Mouse (Mus musculus) hindbrain, embryonic 14.5 days (tissue): ENCODE data around the gene Pdlim1. TPM values are rescaled to one million over a fixed set of nuclear protein-coding genes. Genes with fewer than 3 reads are reported as not detected.

Experiments used
- ATAC-seq: fragments of 200-750 bp; cut with Nextera tagmentation; 2 replicates; pipeline ENCODE4 v1.8.0; 2017; ENCODE audit warnings: moderate number of reproducible peaks, mild to moderate bottlenecking, moderate TSS enrichment, moderate library complexity; ENCODE audit not compliant: low FRiP score
- DNase-seq: peaks from one replicate; pipeline ENCODE4 v3.0.0-alpha.2; 2015; ENCODE audit warnings: low spot score
- H3K27ac ChIP-seq: fragments of 300-500 bp; sonication (generic); 2 replicates; pipeline ENCODE4 v1.5.1; 2014; ENCODE audit warnings: mild to moderate bottlenecking, moderate library complexity
- H3K27me3 ChIP-seq: fragments of 300-500 bp; sonication (generic); 2 replicates; pipeline ENCODE4 v1.6.1; 2014; ENCODE audit warnings: mild to moderate bottlenecking, low read length, mixed read lengths; ENCODE audit not compliant: control insufficient read depth, insufficient read depth
- H3K36me3 ChIP-seq: fragments of 300-500 bp; sonication (generic); replicated peaks from 2 replicates; pipeline ENCODE4 v1.6.1; 2014; ENCODE audit not compliant: control insufficient read depth, insufficient read depth
- H3K4me1 ChIP-seq: fragments of 300-500 bp; sonication (generic); replicated peaks from 2 replicates; pipeline ENCODE4 v1.6.1; 2014; ENCODE audit warnings: antibody characterized with exemption, low read length, mixed read lengths; ENCODE audit not compliant: control insufficient read depth, insufficient read depth
- H3K4me2 ChIP-seq: fragments of 300-500 bp; sonication (generic); replicated peaks from 2 replicates; pipeline ENCODE4 v1.6.1; 2014; ENCODE audit warnings: mild to moderate bottlenecking, moderate library complexity
- H3K4me3 ChIP-seq: fragments of 300-500 bp; sonication (generic); replicated peaks from 2 replicates; pipeline ENCODE4 v1.5.1; 2014; ENCODE audit warnings: mild to moderate bottlenecking, low read length
- H3K9ac ChIP-seq: fragments of 300-500 bp; sonication (generic); 2 replicates; pipeline ENCODE4 v1.6.1; 2014
- H3K9me3 ChIP-seq: fragments of 300-500 bp; sonication (generic); 2 replicates; pipeline ENCODE4 v1.6.1; 2016; ENCODE audit warnings: low read length; ENCODE audit not compliant: control insufficient read depth
- WGBS: fragments of 180-500 bp; shearing (Covaris S2); extraction: QIAGEN DNeasy Blood & Tissue Kit; methylation state at CpG from one replicate; pipeline ENCODE4 v1.1.7; 2014; 5-methylcytosine and 5-hydroxymethylcytosine counted together
- polyA plus RNA-seq: library from polyadenylated mRNA; unstranded; fragments of >200 nt; fragmentation: Nextera tagmentation; extraction: Ambion mirVana; gene quantifications from 2 replicates; pipeline ENCODE4 v1.2.1, GENCODE M21; 2014

Pdlim1 gene
- polyA plus RNA-seq, 1 experiment from 2014 or later = 9.0 TPM

DNA sequence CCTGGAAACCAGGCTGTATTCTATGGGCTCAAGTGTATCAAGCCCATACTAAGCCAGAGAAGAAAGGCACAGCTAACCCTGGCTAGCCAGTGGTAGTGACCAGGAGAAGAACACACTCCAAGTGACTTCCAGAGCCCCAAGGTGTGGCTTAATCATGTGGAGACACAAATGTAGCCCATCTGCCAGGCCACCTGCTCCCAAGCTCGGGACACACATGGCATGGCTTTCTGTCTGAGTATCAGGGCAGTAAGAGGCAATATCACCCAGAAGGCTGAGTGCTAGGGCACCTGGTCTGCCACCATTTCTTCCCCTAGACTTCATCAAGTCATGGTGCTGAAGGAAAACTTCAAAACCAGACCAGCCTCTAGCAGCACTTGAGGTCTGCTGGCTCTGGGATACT is 22.6 kb upstream of the Pdlim1 start:
- no peak for ATAC-seq
- Histone ChIP-seq H3K36me3 (peaks cover 21% of the 10 kb centered on the region; the same call in 1 of the 2 replicates), H3K4me1 (no peaks in the 10 kb centered on the region), H3K4me3 (no peak overlapping the region), H3K9ac (no peak overlapping the region), H3K27ac (no peak overlapping the region), H3K27me3 (no peaks in the 10 kb centered on the region), H3K4me2 (no peak overlapping the region), H3K9me3 (no peaks in the 10 kb centered on the region)
- 65% methylated on average over 1 of the region's 1 CpGs for WGBS
- no peak for DNase-seq

DNA sequence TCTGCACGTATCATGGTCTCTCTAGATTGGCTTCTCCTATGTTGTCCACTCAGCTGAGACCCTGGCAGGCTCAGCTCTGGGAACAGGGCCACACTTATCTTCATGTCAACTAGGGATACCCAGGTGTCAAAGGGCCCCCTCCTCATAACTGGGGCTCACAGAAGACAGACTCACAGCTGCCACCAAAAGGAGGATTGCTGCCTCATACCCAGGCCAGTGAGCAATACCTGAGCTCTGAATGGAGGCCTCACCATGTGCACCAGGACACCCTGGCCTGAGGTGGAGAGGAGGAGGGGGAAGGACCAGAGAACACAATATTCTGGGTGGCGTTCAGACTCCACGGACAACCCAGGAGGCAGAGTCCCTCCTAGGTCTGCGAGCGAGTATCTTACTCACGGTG is 22.1 kb upstream of the Pdlim1 start:
- Histone ChIP-seq H3K36me3 (peaks cover 21% of the 10 kb centered on the region; the same call in 1 of the 2 replicates), H3K4me2 (no peak overlapping the region), H3K27ac (no peak overlapping the region), H3K27me3 (no peaks in the 10 kb centered on the region), H3K9me3 (no peaks in the 10 kb centered on the region), H3K4me1 (no peaks in the 10 kb centered on the region), H3K4me3 (no peak overlapping the region), H3K9ac (no peak overlapping the region)
- ATAC-seq (no peak), DNase-seq (no peak)
- WGBS = 94% methylated on average over 6 of the region's 6 CpGs

GRCm38 (mm10) chr19:40290099-40290724 is 18.6 kb upstream of the Pdlim1 start:
- no peaks in the 10 kb centered on the region for H3K27me3 ChIP-seq
- no peak overlapping the region for H3K4me3 ChIP-seq
- peaks cover 17% of the 10 kb centered on the region; the same call in 1 of the 2 replicates for H3K36me3 ChIP-seq
- no peak overlapping the region for H3K4me2 ChIP-seq
- WGBS = 89% methylated on average over 6 of the region's 6 CpGs
- H3K9ac ChIP-seq = no peak overlapping the region
- H3K9me3 ChIP-seq = no peaks in the 10 kb centered on the region
- no peaks in the 10 kb centered on the region for H3K4me1 ChIP-seq
- no peak overlapping the region for H3K27ac ChIP-seq
- no peak for DNase-seq
- no peak for ATAC-seq

DNA sequence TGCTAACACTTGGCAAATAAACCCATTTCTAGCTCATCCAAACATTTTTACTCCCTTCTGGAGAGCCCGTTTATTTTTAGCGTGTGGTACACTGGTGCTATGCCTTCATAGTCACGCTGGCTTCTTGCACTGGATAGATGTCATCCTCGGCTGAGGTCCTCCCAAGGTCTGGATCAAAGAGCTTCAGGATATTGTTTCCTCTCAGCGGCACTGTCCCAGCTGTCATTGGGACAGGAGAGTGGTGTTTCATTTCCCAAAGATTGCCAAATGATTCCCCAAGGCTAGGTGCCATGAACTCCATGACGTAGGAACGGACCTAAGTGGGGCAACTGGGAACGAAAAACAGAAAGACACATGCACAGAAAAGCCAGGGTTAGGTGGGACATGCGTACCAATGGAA is 16.8 kb upstream of the Pdlim1 start:
- H3K27me3 ChIP-seq = no peaks in the 10 kb centered on the region
- H3K9ac ChIP-seq = no peak overlapping the region
- no peaks in the 10 kb centered on the region for H3K4me1 ChIP-seq
- no peak overlapping the region for H3K4me3 ChIP-seq
- no peak overlapping the region for H3K4me2 ChIP-seq
- ATAC-seq (no peak), DNase-seq (no peak)
- peaks cover 4% of the 10 kb centered on the region; the same call in 1 of the 2 replicates for H3K36me3 ChIP-seq
- H3K27ac ChIP-seq = no peak overlapping the region
- no peaks in the 10 kb centered on the region for H3K9me3 ChIP-seq
- WGBS = 94% methylated on average over 9 of the region's 9 CpGs

DNA sequence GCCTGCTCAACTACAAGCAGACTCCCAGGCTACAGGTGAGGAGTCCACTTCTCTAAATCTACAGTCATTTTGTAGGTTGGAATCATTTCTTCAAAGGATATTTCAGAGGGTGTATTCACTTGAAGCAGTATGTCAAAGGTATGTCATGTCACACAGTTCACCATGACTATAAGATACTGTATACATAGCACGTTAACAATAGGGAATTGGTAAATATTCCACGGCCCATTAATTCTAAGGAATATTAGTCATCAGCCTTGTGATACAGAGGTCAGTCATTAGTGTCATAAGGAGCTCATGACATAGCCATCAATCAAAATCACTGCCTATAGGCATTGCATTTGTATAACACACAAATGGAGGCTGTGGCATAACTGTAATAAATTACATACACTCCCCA is 13.1 kb upstream of the Pdlim1 start:
- Histone ChIP-seq H3K9me3 (0 out of 2 replicates have a peak, but pooled peaks cover 5% of the 10 kb centered on the region), H3K9ac (no peak overlapping the region), H3K27me3 (no peaks in the 10 kb centered on the region), H3K4me2 (no peak overlapping the region), H3K4me1 (no peaks in the 10 kb centered on the region), H3K4me3 (no peak overlapping the region), H3K36me3 (no peaks in the 10 kb centered on the region), H3K27ac (no peak overlapping the region)
- DNase-seq = no peak
- no peak for ATAC-seq
- WGBS = 88% methylated on average over 2 of the region's 2 CpGs

DNA sequence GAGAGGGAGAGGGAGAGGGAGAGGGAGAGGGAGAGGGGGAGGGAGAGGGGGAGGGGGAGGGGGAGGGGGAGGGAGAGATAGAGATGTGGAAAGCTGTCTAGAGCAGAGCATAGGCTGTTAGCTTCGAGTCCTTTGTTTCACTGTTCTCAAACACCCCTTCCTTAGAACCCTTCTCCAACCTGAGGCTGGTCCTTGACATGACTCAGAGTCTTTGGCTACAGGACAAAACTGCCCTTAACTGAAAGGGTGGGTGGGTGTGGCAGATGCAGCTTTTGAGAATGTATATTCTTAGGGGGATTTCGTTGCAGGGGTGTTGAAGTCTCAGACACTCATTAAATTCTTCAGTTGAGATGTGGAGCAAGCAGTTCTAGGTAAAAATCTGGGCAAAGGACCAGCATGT is 11.8 kb upstream of the Pdlim1 start:
- DNase-seq (no peak), ATAC-seq (no peak)
- no peak overlapping the region for H3K4me3 ChIP-seq
- 89% methylated on average over 2 of the region's 2 CpGs for WGBS
- no peak overlapping the region for H3K4me2 ChIP-seq
- H3K9me3 ChIP-seq = 0 out of 2 replicates have a peak, but pooled peaks cover 5% of the 10 kb centered on the region
- H3K4me1 ChIP-seq = no peaks in the 10 kb centered on the region
- H3K27ac ChIP-seq = no peak overlapping the region
- no peaks in the 10 kb centered on the region for H3K27me3 ChIP-seq
- no peak overlapping the region for H3K9ac ChIP-seq
- H3K36me3 ChIP-seq = no peaks in the 10 kb centered on the region

GRCm38 (mm10) chr19:40278372-40279023 is 6.9 kb upstream of the Pdlim1 start:
- Histone ChIP-seq H3K27me3 (no peaks in the 10 kb centered on the region), H3K9ac (no peak overlapping the region), H3K9me3 (0 out of 2 replicates have a peak, but pooled peaks cover 5% of the 10 kb centered on the region), H3K4me1 (no peaks in the 10 kb centered on the region), H3K36me3 (no peaks in the 10 kb centered on the region), H3K4me2 (no peak overlapping the region), H3K27ac (no peak overlapping the region), H3K4me3 (no peak overlapping the region)
- WGBS = 82% methylated on average over 8 of the region's 8 CpGs
- DNase-seq (no peak), ATAC-seq (no peak)

DNA sequence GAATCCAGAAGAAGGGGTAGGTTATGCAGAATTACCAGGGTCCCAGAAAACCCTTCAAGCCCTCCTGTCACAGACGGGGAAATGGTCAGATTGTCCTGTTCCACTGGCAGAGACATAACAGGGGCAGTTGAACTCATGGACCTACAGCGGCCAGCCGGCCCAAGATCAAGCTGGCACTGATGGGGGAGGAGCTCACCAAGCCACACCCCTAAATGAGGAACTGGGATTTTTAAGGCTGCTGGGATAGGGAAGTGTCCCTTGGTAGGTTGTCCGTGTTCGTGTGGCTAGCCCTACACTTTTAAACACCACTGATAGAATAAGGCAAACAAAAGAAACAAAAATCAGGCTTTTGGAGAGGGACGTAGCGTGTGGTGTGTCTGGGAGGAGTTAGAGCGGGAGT is 5.9 kb upstream of the Pdlim1 start:
- peaks cover 5% of the 10 kb centered on the region for H3K27me3 ChIP-seq

GRCm38 (mm10) chr19:40275401-40276188 is 4.0 kb upstream of the Pdlim1 start:
- Histone ChIP-seq H3K27me3 (peaks cover 24% of the 10 kb centered on the region), H3K27ac (no peak overlapping the region)
- ATAC-seq = no peak

More for the DNA sequence above, 5.9 kb upstream of the Pdlim1 start:
- no peak for DNase-seq
- H3K9me3 ChIP-seq = 0 out of 2 replicates have a peak, but pooled peaks cover 5% of the 10 kb centered on the region
- H3K27ac ChIP-seq = no peak overlapping the region
- H3K4me1 ChIP-seq = no peaks in the 10 kb centered on the region
- no peaks in the 10 kb centered on the region for H3K36me3 ChIP-seq
- H3K4me2 ChIP-seq = no peak overlapping the region
- 90% methylated on average over 8 of the region's 8 CpGs for WGBS
- H3K9ac ChIP-seq = no peak overlapping the region
- no peak for ATAC-seq
- H3K4me3 ChIP-seq = no peak overlapping the region

More at GRCm38 (mm10) chr19:40275401-40276188, 4.0 kb upstream of the Pdlim1 start:
- Histone ChIP-seq H3K36me3 (no peaks in the 10 kb centered on the region), H3K4me3 (no peak overlapping the region), H3K9me3 (no peaks in the 10 kb centered on the region), H3K4me1 (peaks cover 1% of the 10 kb centered on the region; the same call in 1 of the 2 replicates), H3K4me2 (no peak overlapping the region), H3K9ac (no peak overlapping the region)
- WGBS = 87% methylated on average over 14 of the region's 14 CpGs
- no peak for DNase-seq
